ENCODE assay signal across 19 mouse cellular contexts in the genomic region with DNA sequence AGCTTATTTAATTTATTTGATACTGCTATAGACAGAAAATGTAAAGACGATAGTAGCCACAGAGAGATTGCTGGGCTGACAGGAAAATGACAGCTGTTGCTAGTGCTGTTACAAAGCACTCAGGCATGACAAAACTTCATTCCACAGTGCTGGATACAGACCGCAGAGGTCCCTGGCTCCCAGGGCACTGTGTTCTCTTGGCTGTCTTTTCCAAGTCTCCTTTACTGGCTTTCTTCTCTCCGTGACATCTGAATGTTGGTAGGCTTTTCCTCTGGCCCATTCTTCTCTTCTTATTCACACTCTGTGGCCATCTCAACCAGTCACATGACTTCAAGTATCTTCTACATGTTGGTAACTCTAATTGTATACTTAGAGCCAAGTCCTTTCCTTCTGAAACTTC.
DNase-seq lines count a peak whose midpoint lies in the region; ATAC-seq and TF ChIP-seq lines count a peak whose summit lies in the region.
"Had no signal": no experiment of that assay in that cellular context is flagged by ENCODE, and none has a peak within 500 bp of the region (broad histone marks: within the 10 kb centered on the region; RNA-seq: fewer than 3 reads in every experiment).

No protein-coding gene starts in this region.

- ATAC-seq in heart, embryonic 13.5 days (ENCODE audit: extremely low read depth, insufficient number of reproducible peaks, low FRiP score, low TSS enrichment), result no peak
- ATAC-seq: CD4-positive, CD25-positive, alpha-beta regulatory T cell, adult 4 months; hindbrain, embryonic 16.5 days; intestine, embryonic 16.5 days had no signal

- H3K4me3 ChIP-seq in heart, embryonic 13.5 days, result no peak overlapping the region
- no peak overlapping the region for H3K4me3 ChIP-seq in heart, adult 2 months
- no peak overlapping the region for H3K4me3 ChIP-seq in lung, adult 2 months (replicated peaks; ENCODE audit: extremely low read depth, low read depth, low read length)
- no peak overlapping the region for H3K4me3 ChIP-seq in myocyte
- H3K4me3 ChIP-seq: embryonic facial prominence, embryonic 12.5 days; limb, embryonic 13.5 days had no signal

- no peak for TF ChIP-seq POLR2A in heart, adult 2 months (IDR thresholded peaks at IDR 0.05; ENCODE audit: insufficient read depth, low read depth, low read length)
- no peak for TF ChIP-seq POLR2A in lung, adult 2 months (IDR thresholded peaks at IDR 0.05; ENCODE audit: borderline replicate concordance, extremely low read depth, low read depth, low read length)
- TF ChIP-seq POLR2A in myocyte (IDR thresholded peaks at IDR 0.05; ENCODE audit: insufficient read length, low read depth), result no peak

- 37% methylated on average over 3 of the region's 3 CpGs for WGBS in heart, embryonic 13.5 days
- WGBS in heart, adult 2 months, result 53% methylated on average over 3 of the region's 3 CpGs
- WGBS in lung, adult 2 months, result 74% methylated on average over 3 of the region's 3 CpGs

- peak overlapping the region; percentile 54 for H3K27ac ChIP-seq in heart, embryonic 13.5 days (replicated peaks)
- H3K27ac ChIP-seq in heart, adult 2 months, result no peak overlapping the region
- H3K27ac ChIP-seq: embryonic facial prominence, embryonic 12.5 days; limb, embryonic 13.5 days; liver, embryonic 14.5 days had no signal

- intact Hi-C loops in heart, adult 2 months (cut with DNase I), result no loop called here

- no peak overlapping the region for H3K4me2 ChIP-seq in heart, embryonic 13.5 days
- H3K4me2 ChIP-seq in myocyte (ENCODE audit: low read depth), result peak overlapping the region; percentile 74
- H3K4me2 ChIP-seq: embryonic facial prominence, embryonic 12.5 days; limb, embryonic 13.5 days had no signal

- no peaks in the 10 kb centered on the region for H3K9me3 ChIP-seq in heart, embryonic 13.5 days
- H3K9me3 ChIP-seq: embryonic facial prominence, embryonic 12.5 days; G1E; limb, embryonic 13.5 days had no signal

- no peak for DNase-seq in heart, adult 2 months
- peak; percentile 6 for DNase-seq in lung, postnatal 36 days
- no peak for DNase-seq in lung, adult 2 months
- peak; percentile 85 for DNase-seq in Muller cell, postnatal 12 days (ENCODE audit: inconsistent ontology term)
- DNase-seq in spleen, postnatal 4 days (ENCODE audit: low spot score in 2 of 2), result no peak
- DNase-seq: cerebellum, adult 9-11 months; lung, postnatal 10 days; midbrain, embryonic 14.5 days; right cerebral cortex, postnatal 4 days; thymus, postnatal 14 days had no signal

- no peak overlapping the region for H3K9ac ChIP-seq in heart, embryonic 13.5 days
- no peak overlapping the region for H3K9ac ChIP-seq in heart, adult 2 months (ENCODE audit: low read depth, low read length)
- H3K9ac ChIP-seq: embryonic facial prominence, embryonic 12.5 days; limb, embryonic 13.5 days; liver, embryonic 14.5 days had no signal

- no peaks in the 10 kb centered on the region for H3K79me2 ChIP-seq in heart, adult 2 months (replicated peaks; ENCODE audit: control insufficient read depth, insufficient read depth, low read length)
- H3K79me2 ChIP-seq in myocyte (ENCODE audit: control insufficient read depth, insufficient read depth), result no peaks in the 10 kb centered on the region

- no peaks in the 10 kb centered on the region for H3K36me3 ChIP-seq in heart, embryonic 13.5 days
- no peaks in the 10 kb centered on the region for H3K36me3 ChIP-seq in heart, adult 2 months (ENCODE audit: control insufficient read depth, insufficient read depth, low read length)
- H3K36me3 ChIP-seq in myocyte (ENCODE audit: control insufficient read depth, insufficient read depth), result no peaks in the 10 kb centered on the region
- H3K36me3 ChIP-seq: embryonic facial prominence, embryonic 12.5 days; G1E; limb, embryonic 13.5 days had no signal

- no peak overlapping the region for H3ac ChIP-seq in myocyte (ENCODE audit: control insufficient read depth, insufficient read length)

- H3K27me3 ChIP-seq in heart, embryonic 13.5 days (replicated peaks), result no peaks in the 10 kb centered on the region
- H3K27me3 ChIP-seq in heart, adult 2 months (ENCODE audit: control insufficient read depth, insufficient read depth, low read length), result no peaks in the 10 kb centered on the region
- H3K27me3 ChIP-seq in myocyte (ENCODE audit: control insufficient read depth, insufficient read depth, insufficient read length), result no peaks in the 10 kb centered on the region
- H3K27me3 ChIP-seq: embryonic facial prominence, embryonic 12.5 days; limb, embryonic 13.5 days had no signal

- no peak for TF ChIP-seq EP300 in heart, adult 2 months (IDR thresholded peaks at IDR 0.05; ENCODE audit: insufficient read depth, low read depth, low read length)

- TF ChIP-seq CTCF in heart, adult 2 months (IDR thresholded peaks at IDR 0.05), result no peak
- TF ChIP-seq CTCF in lung, adult 2 months (IDR thresholded peaks at IDR 0.05; ENCODE audit: insufficient read depth, low read length), result no peak

- H3K4me1 ChIP-seq in heart, embryonic 13.5 days, result peaks cover 38% of the 10 kb centered on the region
- H3K4me1 ChIP-seq in heart, adult 2 months (ENCODE audit: control insufficient read depth, insufficient read depth, low read length), result no peaks in the 10 kb centered on the region
- H3K4me1 ChIP-seq in lung, adult 2 months (ENCODE audit: control insufficient read depth, insufficient read depth, low read length), result no peaks in the 10 kb centered on the region

TF ChIP-seq in myocyte, 11 proteins besides CTCF, POLR2A, EP300 and RAD21:
- TF ChIP-seq MYOG (IDR thresholded peaks at IDR 0.05; ENCODE audit: control insufficient read depth in 1 of 3, insufficient read depth in 1 of 3, insufficient read length in 2 of 3, low read depth in 2 of 3) (peak; percentile 29 to 90 (median 66)), CEBPB (IDR thresholded peaks at IDR 0.05; ENCODE audit: insufficient read depth, poor library complexity, severe bottlenecking) (peak; percentile 45; the same call in 1 of the 2 replicates), MYOD1 (IDR thresholded peaks at IDR 0.05; ENCODE audit: control insufficient read depth in 1 of 3, insufficient read length in 2 of 3, low read depth in 2 of 3) (peak; percentile 70 to 95 (median 94)), SRF (IDR thresholded peaks at IDR 0.05; ENCODE audit: control insufficient read depth, insufficient read length, low read depth) (no peak), USF1 (IDR thresholded peaks at IDR 0.05; ENCODE audit: low read depth) (peak; percentile 96), E2F4 (IDR thresholded peaks at IDR 0.05; ENCODE audit: insufficient read depth) (no peak), TCF3 (IDR thresholded peaks at IDR 0.05; ENCODE audit: insufficient read length, low read depth) (peak; percentile 69), REST (IDR thresholded peaks at IDR 0.05; ENCODE audit: insufficient read depth, insufficient read length) (no peak), MAX (IDR thresholded peaks at IDR 0.05; ENCODE audit: low read depth) (no peak), POLR2AphosphoS2 (IDR thresholded peaks at IDR 0.05; ENCODE audit: insufficient read length, low read depth) (no peak), TCF12 (IDR thresholded peaks at IDR 0.05; ENCODE audit: insufficient read depth, poor library complexity, severe bottlenecking) (peak; percentile 76)

Comparison
In these comparisons a context has a peak if more than half of its experiments do, and no peak if none do; other contexts are left out.
1. DNase-seq: peak in lung, postnatal 36 days (single experiment) and Muller cell, postnatal 12 days (single experiment); none in heart, adult 2 months (0 of 2), lung, adult 2 months (single experiment) and spleen, postnatal 4 days (0 of 2).